Mouse (Mus musculus) thymus, postnatal 14 days (tissue): ENCODE data around the gene Ptprcap.
"Not testable (repeated sequence)": the region's sequence is repeated elsewhere in the genome, so short reads cannot be mapped to it uniquely, and the experiment has no call there.

Experiments
- DNase-seq: peaks from one replicate; pipeline ENCODE4 v3.0.0; 2021

Gene Ptprcap

GRCm38 (mm10) chr19:4153232-4153654 lies at the start of gene Ptprcap:
Ptprcap (plus strand) TSS chr19:4153604.
- no peak for DNase-seq

- DNase-seq, result peak; percentile 60
These were observed 49.6 kb upstream of the Ptprcap start for GRCm38 (mm10) chr19:4103792-4104191.

- no peak for DNase-seq
These were observed 48.7 kb upstream of the Ptprcap start for GRCm38 (mm10) chr19:4104675-4105194.

GRCm38 (mm10) chr19:4106654-4107053 lies 46.8 kb upstream of the Ptprcap start:
- no peak for DNase-seq

GRCm38 (mm10) chr19:4108535-4108934 lies 44.9 kb upstream of the Ptprcap start:
- no peak for DNase-seq

GRCm38 (mm10) chr19:4112063-4112960 lies 41.1 kb upstream of the Ptprcap start:
- no peak for DNase-seq

GRCm38 (mm10) chr19:4113186-4113805 lies 40.1 kb upstream of the Ptprcap start:
- DNase-seq, result no peak

GRCm38 (mm10) chr19:4113806-4114230 lies 39.6 kb upstream of the Ptprcap start:
- peak; percentile 52 for DNase-seq

GRCm38 (mm10) chr19:4114551-4114950 lies 38.9 kb upstream of the Ptprcap start:
- DNase-seq, result no peak

GRCm38 (mm10) chr19:4115144-4115543 lies 38.3 kb upstream of the Ptprcap start:
- DNase-seq, result no peak

- no peak for DNase-seq
These were observed 37.6 kb upstream of the Ptprcap start for GRCm38 (mm10) chr19:4115816-4116215.

GRCm38 (mm10) chr19:4117006-4117405 lies 36.4 kb upstream of the Ptprcap start:
- DNase-seq, result no peak

- DNase-seq, result no peak
These were observed 35.1 kb upstream of the Ptprcap start for GRCm38 (mm10) chr19:4118350-4118749.

GRCm38 (mm10) chr19:4119716-4120487 lies 33.5 kb upstream of the Ptprcap start:
- peak; percentile 48 for DNase-seq

- no peak for DNase-seq
These were observed 32.9 kb upstream of the Ptprcap start for GRCm38 (mm10) chr19:4120496-4120895.

GRCm38 (mm10) chr19:4121097-4121805 lies 32.2 kb upstream of the Ptprcap start:
- DNase-seq, result peak; percentile 99

- DNase-seq, result not testable (repeated sequence)
These were observed 31.5 kb upstream of the Ptprcap start for GRCm38 (mm10) chr19:4121896-4122295.

- no peak for DNase-seq
These were observed 30.7 kb upstream of the Ptprcap start for GRCm38 (mm10) chr19:4122411-4123370.

- no peak for DNase-seq
These were observed 29.0 kb upstream of the Ptprcap start for GRCm38 (mm10) chr19:4124432-4124831.

- not testable (repeated sequence) for DNase-seq
These were observed 28.1 kb upstream of the Ptprcap start for GRCm38 (mm10) chr19:4125268-4125667.
